Mouse (Mus musculus) thymus, adult 2 months (tissue): Measurements from ENCODE around the gene Panx1. TPM values are rescaled to one million over a fixed set of nuclear protein-coding genes. Genes with fewer than 3 reads are reported as not detected.

Experiments used
- DNase-seq: peaks from one replicate; pipeline ENCODE4 v3.0.0; 2021
- H3K27ac ChIP-seq: fragments of 200-500 bp; 2 replicates; pipeline ENCODE4 v1.5.1; 2012; ENCODE audit warnings: low read length, control low read depth; ENCODE audit not compliant: control insufficient read depth, insufficient read depth
- H3K27me3 ChIP-seq: fragments of 200-500 bp; 2 replicates; pipeline ENCODE4 v1.6.1; 2012; ENCODE audit warnings: mild to moderate bottlenecking, low read length, moderate library complexity, mixed read lengths; ENCODE audit not compliant: control insufficient read depth, insufficient read depth
- H3K36me3 ChIP-seq: fragments of 200-500 bp; 2 replicates; pipeline ENCODE4 v1.6.1; 2012; ENCODE audit warnings: mild to moderate bottlenecking, low read length, moderate library complexity; ENCODE audit not compliant: control insufficient read depth, insufficient read depth
- H3K4me1 ChIP-seq: fragments of 200-500 bp; replicated peaks from 2 replicates; pipeline ENCODE4 v1.6.1; 2012; ENCODE audit warnings: low read length; ENCODE audit not compliant: control insufficient read depth, insufficient read depth
- H3K4me3 ChIP-seq: fragments of 200-500 bp; 2 replicates; pipeline ENCODE4 v1.5.1; 2012; ENCODE audit warnings: mild to moderate bottlenecking, low read length, control low read depth, moderate library complexity; ENCODE audit not compliant: control insufficient read depth, insufficient read depth
- CTCF ChIP-seq: fragments of 200-500 bp; IDR thresholded peaks from 2 replicates; pipeline ENCODE4 v1.5.1; 2012; ENCODE audit warnings: mild to moderate bottlenecking, control low read depth, low read length, moderate library complexity, borderline replicate concordance; ENCODE audit not compliant: control insufficient read depth, poor library complexity, insufficient read depth; ENCODE audit errors: extremely low read depth
- POLR2A ChIP-seq: fragments of 200-500 bp; IDR thresholded peaks from 2 replicates; pipeline ENCODE4 v1.6.1; 2012; ENCODE audit warnings: mild to moderate bottlenecking, low read length, control low read depth, moderate library complexity; ENCODE audit not compliant: control insufficient read depth, poor library complexity, insufficient read depth; ENCODE audit errors: extremely low read depth
- WGBS: fragments of 180-500 bp; shearing (Covaris S2); methylation state at CpG from one replicate; pipeline ENCODE4 v1.1.7; 2018; 5-methylcytosine and 5-hydroxymethylcytosine counted together
- polyA plus RNA-seq: library from polyadenylated mRNA; depleted of rRNA; stranded (reverse); fragments of >200 nt; gene quantifications from 2 replicates; pipeline ENCODE4 v1.2.3, GENCODE M21; 2012

Panx1 gene
- polyA plus RNA-seq, 1 experiment = 155 TPM

DNA sequence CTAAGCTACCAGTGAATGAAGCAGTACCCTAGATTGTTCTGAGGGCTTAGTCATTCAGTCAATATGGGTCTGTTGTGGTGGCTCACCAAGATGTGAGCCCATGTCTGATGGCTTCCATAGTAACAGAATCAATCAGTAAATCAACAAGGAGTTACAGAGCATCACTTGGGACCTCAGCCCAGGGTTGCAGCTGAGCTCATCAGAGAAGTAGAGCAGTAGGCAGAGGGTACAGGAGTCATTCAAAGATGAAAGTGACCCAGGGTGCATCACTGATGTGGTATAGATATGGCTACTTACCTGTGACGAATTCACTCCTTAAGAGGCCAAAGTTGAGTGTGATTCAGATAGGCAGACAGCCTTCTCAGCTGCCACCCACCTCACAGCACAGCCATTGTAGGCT lies 49.8 kb downstream of the Panx1 start:
- WGBS = 52% methylated on average over 1 of the region's 1 CpGs
- Histone ChIP-seq H3K27me3 (no peaks in the 10 kb centered on the region), H3K27ac (no peak overlapping the region), H3K36me3 (no peaks in the 10 kb centered on the region), H3K4me1 (peaks cover 6% of the 10 kb centered on the region; the same call in 1 of the 2 replicates), H3K4me3 (no peak overlapping the region)
- no peak for DNase-seq
- no peak for TF ChIP-seq POLR2A
- no peak for TF ChIP-seq CTCF

DNA sequence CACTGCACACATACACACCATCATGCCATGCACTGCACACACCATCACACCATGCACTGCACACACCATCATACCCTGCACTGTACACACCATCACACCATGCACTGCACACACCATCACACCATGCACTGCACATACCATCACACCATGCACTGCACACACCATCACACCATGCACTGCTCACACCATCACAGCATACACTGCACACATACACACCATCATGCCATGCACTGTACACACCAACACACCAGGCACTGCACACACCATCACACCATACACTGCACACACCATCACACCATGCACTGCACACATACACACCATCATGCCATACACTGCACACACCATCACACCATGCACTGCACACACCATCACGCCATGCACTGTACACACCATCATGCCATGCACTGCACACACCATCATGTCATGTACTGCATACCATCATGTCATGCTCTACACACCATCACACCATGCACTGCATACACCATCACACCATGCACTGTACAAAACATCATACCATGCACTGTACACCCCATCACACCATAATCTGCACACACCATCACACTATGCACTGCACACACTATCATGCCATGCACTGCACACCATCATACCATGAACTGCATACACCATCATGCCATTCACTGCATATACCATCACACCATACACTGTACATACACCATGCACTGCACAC lies 56.5 kb downstream of the Panx1 start:
- H3K27ac ChIP-seq = no peak overlapping the region
- DNase-seq = no peak
- H3K36me3 ChIP-seq = no peaks in the 10 kb centered on the region
- H3K4me3 ChIP-seq = no peak overlapping the region
- 91% methylated on average over 1 of the region's 1 CpGs for WGBS
- no peaks in the 10 kb centered on the region for H3K27me3 ChIP-seq
- TF ChIP-seq POLR2A = no peak
- TF ChIP-seq CTCF = no peak
- no peaks in the 10 kb centered on the region for H3K4me1 ChIP-seq

DNA sequence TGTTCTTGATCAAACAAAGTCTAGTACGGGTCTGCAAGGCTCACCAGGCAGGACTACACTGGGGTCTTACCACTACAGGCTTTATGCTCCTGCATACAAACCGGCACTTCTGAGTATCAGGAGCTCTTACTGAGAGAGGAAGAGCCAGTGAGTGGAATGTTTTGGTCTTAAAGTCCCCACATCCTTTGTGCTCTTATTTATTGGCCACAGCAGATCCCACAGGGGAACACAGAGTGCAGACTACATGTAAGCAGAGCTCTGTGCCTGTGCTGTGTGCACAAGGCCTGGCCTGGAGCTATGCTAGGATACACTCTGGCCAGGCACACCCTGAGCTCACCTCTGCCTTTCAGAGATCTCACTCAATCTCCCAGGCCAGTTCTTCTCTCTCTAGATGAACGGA lies 62.1 kb downstream of the Panx1 start:
- H3K36me3 ChIP-seq = no peaks in the 10 kb centered on the region
- no peaks in the 10 kb centered on the region for H3K27me3 ChIP-seq
- 48% methylated on average over 3 of the region's 3 CpGs for WGBS
- no peak overlapping the region for H3K4me3 ChIP-seq
- H3K27ac ChIP-seq = no peak overlapping the region
- no peak for DNase-seq
- peaks cover 2% of the 10 kb centered on the region for H3K4me1 ChIP-seq
- TF ChIP-seq POLR2A = no peak
- no peak for TF ChIP-seq CTCF

GRCm38 (mm10) chr9:14982683-14983082 lies 62.6 kb downstream of the Panx1 start:
- no peak overlapping the region for H3K4me3 ChIP-seq
- peaks cover 2% of the 10 kb centered on the region for H3K4me1 ChIP-seq
- no peaks in the 10 kb centered on the region for H3K27me3 ChIP-seq
- no peak for DNase-seq
- TF ChIP-seq POLR2A (no peak), CTCF (no peak)
- no peaks in the 10 kb centered on the region for H3K36me3 ChIP-seq
- H3K27ac ChIP-seq = no peak overlapping the region

- Histone ChIP-seq H3K4me3 (no peak overlapping the region), H3K27ac (no peak overlapping the region), H3K4me1 (peaks cover 2% of the 10 kb centered on the region), H3K36me3 (no peaks in the 10 kb centered on the region), H3K27me3 (no peaks in the 10 kb centered on the region)
- DNase-seq = no peak
- no peak for TF ChIP-seq POLR2A
- no peak for TF ChIP-seq CTCF
- WGBS = 97% methylated on average over 4 of the region's 4 CpGs
These were observed 63.6 kb downstream of the Panx1 start for GRCm38 (mm10) chr9:14981539-14982155.

DNA sequence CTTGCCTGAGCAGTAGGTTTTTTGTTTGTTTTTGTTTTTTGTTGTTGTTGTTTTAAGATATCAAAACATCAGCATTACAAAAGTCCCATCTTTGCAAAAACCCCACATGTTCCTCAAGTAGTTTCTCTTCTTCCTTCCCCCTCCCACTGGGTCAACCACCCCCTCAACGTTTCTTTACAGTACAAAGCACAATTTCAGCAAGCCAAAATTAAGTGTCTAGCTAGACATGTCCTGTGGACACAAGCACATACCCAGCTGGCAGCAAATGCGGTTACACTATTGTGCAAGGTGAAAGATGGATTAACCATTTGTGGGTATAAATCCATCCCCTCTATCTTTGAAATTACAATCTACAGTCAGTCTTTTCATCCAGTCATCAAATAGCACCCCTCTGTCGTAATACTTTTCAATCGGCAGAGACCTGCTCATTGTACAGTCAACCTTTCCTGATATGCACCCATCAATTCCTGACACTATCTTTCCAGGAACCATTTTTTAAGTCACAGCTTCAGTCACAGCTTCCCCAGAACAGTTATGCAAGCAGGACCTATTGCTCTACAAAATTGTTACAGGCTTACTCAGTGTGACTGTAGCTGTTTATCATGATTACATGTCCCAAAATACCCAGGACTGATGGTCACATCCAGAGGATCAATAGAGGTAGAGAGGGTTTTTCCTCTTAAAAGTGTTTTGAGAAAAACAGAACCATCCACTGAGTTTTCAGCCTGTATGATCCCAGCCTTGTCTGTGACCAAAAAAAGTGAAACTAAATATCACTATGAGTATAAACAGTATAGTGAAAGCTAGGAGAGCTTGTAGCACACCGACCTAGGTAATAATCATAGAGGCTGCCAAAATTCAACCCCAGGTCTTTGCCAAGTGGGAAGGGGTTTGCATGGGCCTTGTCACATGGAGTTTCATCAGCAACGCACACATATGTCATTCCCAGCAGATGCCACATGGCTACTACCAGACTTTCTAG lies 70.7 kb downstream of the Panx1 start:
- H3K4me3 ChIP-seq = no peak overlapping the region
- no peaks in the 10 kb centered on the region for H3K36me3 ChIP-seq
- no peaks in the 10 kb centered on the region for H3K4me1 ChIP-seq
- WGBS = 78% methylated on average over 6 of the region's 6 CpGs
- TF ChIP-seq CTCF = no peak
- TF ChIP-seq POLR2A = no peak
- H3K27ac ChIP-seq = no peak overlapping the region
- H3K27me3 ChIP-seq = no peaks in the 10 kb centered on the region
- DNase-seq = no peak
